Mouse (Mus musculus) embryo, embryonic 11 days (tissue): ENCODE measurements at regions not wholly inside any gene's neighbourhood (a gene's known extent, or its start where the extent isn't known, plus 50 kb on each side); places are given as distances from the start of the nearest gene placed in this dataset.
"Not testable (repeated sequence)": the region's sequence is repeated elsewhere in the genome, so short reads cannot be mapped to it uniquely, and the experiment has no call there.

Source experiments
- DNase-seq: peaks from one replicate; pipeline ENCODE4 v3.0.0-alpha.2; 2015

DNA sequence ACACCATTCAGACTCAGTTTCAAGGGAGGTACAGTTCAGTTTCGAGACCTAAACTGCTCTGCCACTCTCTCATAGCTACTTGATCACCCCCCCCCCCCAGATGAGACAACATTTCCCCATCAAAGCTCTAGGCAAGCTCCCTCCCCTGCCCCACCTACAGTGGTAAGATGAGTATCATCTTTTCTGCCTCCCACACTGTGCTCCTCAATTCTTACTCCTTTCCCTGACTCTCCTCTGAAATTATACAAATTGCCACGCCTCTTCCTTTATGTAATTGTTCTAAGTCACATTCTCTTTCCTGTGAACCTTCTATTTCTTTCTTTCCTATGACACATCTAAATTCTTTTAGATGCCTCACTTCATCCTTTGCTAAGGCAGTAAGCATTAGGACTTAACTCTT is 321.6 kb downstream of the Htr1b start:
- DNase-seq, result no peak

DNA sequence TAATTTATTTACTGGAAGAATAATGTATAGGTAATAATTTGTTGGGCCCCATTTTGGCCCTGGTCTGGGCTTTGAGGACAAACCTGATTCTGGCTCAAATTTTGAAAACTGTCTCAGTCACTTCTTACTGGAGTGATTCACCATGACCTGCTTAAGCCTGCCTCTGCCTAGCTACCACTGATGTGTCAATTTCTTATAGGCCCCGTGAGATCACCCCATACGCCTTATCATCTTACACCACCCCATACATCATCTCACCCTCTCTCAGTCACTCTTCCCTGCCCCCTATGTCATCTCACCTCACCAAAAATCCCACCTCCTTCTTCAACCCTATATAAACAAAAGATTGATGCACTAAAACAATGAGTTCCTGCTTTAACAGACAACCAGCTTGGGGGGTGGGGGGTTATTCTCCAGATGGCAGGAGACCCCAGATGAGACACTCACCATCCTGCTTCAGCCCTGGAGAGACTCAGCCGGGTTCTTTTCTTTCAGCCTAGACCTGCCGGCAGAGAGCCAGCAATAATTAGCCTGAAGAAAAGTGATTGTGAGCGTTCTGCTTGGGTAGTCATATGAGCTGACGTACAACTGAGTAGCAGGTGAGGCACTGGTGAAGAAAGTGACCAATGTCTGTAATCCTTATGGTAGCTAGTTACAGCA is 325.0 kb downstream of the Htr1b start:
- DNase-seq, result no peak

DNA sequence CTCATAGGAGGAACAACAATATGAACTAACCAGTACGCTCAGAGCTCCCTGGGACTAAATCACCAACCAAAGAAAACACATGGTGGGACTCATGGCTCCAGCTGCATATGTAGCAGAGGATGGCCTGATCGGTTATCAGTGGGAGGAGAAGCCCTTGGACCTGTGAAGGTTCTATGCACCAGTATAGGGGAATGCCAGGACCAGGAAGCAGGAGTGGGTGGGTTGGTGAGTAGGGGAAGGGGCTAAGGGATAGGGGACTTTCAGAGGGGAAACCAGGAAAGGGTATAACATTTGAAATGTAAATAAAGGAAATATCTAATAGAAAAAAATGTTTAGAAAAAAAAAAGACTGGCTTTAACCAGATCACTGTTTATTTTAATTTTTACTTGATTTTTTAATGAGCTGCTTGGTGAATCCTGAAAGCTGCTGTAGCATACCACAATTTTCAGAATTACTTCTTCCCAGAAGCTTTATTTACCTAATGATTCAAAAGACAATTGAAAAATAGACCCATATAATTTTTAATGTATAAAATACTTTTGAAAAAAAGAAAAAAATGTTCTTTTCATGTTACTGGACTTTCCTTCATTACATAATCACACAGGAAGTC is 328.1 kb downstream of the Htr1b start:
- DNase-seq, result no peak

DNA sequence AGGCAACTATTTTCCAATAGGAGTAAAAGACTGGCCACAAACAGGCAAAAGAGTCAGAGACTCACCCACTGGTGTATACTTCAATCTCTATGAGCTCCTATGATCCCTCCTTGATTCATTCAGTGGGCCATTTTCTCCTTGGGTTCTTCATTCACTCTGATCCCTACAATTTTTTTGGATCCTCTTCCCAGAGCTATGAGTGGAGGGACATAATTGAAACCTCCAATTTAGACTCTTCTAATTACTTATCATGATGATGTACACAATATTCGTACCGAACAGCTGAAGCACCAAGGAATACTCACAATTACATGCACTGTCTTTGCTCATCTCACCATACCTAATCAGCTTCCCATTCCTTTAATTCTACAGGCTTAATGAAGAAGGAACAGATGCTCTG is 357.9 kb downstream of the Htr1b start:
- no peak for DNase-seq

DNA sequence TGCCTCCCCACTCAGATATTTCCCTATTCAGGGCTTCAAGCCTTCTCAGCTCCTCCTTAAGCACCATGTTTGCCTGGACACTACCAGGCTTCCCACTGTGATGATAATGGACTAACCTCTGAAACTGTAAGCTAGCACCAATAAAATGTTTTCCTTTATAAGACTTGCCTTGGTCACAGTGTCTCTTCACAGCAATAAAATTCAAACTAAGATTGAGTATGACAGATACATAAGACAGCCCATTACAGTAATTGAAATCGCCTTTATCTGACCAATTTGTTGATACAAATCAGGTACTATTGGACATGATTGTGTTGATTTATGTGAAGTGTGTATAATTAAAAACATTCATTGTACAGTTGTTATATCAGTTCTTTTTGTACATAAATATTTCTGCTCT is 358.3 kb downstream of the Htr1b start:
- no peak for DNase-seq

DNA sequence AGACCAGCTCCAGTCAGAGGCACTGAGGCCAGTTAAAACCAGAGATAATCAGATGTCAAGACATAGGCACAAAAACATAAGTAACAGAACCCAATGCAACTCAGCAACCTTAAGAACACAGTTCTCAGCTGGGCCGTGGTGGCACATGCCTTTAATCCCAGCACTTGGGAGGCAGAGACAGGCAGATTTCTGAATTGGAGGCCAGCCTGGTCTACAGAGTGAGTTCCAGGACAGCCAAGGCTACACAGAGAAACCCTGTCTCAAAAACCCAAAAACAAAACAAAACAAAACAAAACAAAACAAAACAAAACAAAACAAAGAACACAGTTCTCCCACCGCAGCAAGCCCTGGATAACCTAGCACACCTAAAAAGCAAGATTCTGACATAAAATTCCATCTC is 408.7 kb downstream of the Htr1b start:
- not testable (repeated sequence) for DNase-seq

DNA sequence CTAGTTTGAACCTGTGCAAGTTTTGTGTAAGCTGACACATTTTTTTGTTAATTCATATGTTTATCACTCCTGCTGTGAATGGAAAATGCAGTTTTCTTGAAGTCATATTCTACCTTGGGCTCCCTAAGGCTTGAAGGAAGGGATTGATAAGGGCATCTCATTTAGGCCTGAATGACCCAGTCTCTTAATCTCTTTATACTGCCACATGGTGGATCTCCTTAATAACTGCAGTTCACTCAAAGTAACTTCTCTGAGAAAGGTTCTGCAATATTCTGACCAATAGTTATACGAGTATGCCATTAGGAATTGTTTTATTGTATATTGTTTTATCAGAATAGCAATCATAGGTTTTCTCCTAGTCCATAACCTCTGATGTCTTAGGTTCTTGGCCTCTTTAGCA is 415.7 kb downstream of the Htr1b start:
- no peak for DNase-seq

DNA sequence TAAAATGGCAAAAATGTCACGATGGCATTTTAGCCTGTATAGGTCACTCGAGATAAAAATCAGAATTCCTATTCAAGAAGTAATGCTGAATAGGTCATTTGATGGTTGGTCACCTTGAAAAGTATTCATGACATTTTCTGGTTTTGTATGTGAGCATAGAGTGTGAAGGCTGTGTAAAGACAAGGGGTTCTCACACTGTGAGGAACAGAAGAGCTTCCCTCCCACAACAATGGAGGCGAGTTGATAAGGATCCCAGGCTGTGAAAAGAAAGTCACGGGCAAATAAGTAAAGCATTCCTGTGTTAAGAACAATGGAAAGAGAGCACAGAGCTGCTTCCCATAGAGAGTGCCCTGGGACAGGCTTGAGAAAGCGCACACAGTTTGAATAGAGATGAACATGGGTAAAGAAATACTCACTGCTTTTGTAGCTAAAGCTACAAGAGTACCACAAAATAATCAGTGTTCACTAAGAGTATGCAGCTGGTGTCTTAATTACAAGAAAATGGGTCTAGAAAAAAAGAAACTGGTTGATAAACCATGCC is 418.0 kb downstream of the Htr1b start:
- DNase-seq, result peak; percentile 26

DNA sequence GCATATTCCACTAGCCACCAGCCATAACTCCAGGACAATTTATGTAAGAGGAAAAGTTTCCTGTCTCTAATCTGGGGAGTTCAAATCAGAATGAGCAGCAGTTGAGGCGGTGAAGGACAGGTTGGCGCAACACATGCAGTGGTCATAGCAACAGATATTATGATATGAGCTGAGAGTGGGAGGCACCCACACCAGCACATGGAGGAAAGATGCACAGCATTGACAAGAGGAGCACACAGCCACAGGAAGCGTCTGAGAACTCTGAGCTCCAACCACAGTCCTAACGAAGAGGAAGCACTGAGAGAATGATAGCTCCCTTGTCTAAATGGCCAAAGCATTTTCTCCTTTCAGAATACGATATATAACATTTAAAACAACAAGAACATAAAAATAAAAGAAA is 418.9 kb downstream of the Htr1b start:
- no peak for DNase-seq

DNA sequence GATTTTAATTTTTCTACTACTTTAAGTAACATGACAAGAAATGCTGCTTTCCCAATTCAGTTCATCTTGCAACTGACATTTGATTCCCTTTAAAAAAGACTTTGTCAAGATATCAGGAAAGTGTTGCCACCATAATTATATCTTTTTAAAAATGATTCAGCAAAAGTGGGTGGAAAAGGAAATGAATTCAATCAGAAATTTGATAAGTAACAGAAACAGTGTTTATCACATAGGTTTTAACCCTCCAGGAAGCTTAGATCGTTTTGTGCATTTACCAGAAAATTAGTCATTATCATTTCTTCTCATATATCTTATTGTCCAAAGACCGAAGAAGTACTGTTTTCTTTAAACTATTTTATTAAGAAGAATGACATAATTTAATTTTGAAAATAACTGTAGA is 441.0 kb downstream of the Htr1b start:
- DNase-seq, result no peak
